Mouse (Mus musculus) left cerebral cortex, postnatal 14 days (tissue): ENCODE data around the gene Abcb5. TPM values are rescaled to one million over a fixed set of nuclear protein-coding genes. Genes with fewer than 3 reads are reported as not detected.

Experiments
- DNase-seq, 2 experiments: peaks; one replicate each; pipeline ENCODE4 v3.0.0; 2021 to 2022; ENCODE audit warnings: low spot score in 2 of 2, mixed read lengths in 1 of 2
- intact Hi-C: fragments of 180-260 bp; cut with DNase I; formaldehyde crosslinking; loops from one replicate; pipeline ENCODE4 v1.15.1; 2025
- total RNA-seq, 2 experiments: library from RNA; stranded (reverse); gene quantifications; 2 replicates each; pipeline ENCODE4 v1.2.3; 2021

The Abcb5 gene
- total RNA-seq, 2 experiments from 2014 or later = not detected

DNA sequence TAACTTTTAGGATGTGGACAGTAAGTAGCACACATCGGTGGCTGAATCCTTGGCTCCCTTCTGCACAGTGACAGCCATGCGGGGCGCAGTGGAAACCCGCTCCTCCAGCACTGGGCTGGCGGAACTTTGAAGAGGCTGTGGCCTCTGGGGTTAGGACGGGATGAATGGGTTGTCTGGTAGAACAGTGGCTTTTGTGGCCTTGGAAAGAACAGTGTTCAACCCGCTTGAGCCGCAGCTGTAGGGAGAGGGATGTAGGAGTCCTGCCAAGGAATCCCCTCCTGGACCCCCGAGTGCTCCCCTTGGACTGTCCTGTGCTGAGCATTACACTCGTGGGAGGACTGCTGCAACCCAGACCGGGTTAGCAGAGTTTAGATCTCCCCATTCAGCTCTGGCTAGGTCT, 116.2 kb downstream of the Abcb5 start:
- no peak for DNase-seq
- intact Hi-C loops = loop anchor here (5.0 to 10.0 kb wide), 4 partner anchors 193 to 1035 kb away; partner anchors contain the start of gene Sp4

GRCm38 (mm10) chr12:118849203-118849861, 116.9 kb downstream of the Abcb5 start:
- DNase-seq = no peak
- intact Hi-C loops = loop anchor here (10.0 kb wide), 2 partner anchors 545 to 1035 kb away; partner anchors contain the start of gene Sp4

DNA sequence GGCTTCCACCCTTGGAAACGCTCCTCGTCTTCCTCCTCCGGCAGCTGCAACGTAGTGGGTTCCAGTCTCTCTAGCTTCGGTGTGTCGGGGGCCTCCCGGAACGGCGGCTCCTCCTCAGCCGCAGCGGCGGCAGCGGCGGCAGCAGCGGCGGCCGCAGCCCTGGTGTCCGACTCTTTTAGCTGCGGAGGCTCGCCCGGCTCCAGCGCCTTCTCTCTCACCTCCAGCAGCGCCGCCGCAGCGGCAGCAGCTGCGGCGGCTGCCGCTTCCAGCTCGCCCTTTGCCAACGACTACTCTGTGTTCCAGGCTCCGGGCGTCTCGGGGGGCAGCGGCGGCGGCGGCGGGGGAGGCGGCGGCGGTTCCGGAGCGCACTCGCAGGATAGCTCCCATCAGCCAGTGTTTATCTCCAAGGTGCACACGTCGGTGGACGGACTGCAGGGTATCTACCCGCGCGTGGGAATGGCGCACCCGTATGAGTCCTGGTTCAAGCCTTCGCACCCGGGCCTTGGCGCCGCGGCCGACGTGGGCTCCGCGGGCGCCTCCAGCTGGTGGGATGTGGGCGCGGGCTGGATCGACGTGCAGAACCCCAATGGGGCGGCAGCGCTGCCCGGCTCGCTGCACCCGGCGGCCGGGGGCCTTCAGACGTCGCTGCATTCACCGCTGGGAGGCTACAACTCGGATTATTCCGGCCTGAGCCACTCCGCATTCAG, 117.6 kb downstream of the Abcb5 start:
- intact Hi-C loops = loop anchor here (10.0 kb wide), 2 partner anchors 544 to 1034 kb away; partner anchors contain the start of gene Sp4
- DNase-seq = no peak

GRCm38 (mm10) chr12:118847861-118848495, 118.2 kb downstream of the Abcb5 start:
- no peak for DNase-seq
- intact Hi-C loops = loop anchor here (10.0 kb wide), 2 partner anchors 543 to 1033 kb away; partner anchors contain the start of gene Sp4

DNA sequence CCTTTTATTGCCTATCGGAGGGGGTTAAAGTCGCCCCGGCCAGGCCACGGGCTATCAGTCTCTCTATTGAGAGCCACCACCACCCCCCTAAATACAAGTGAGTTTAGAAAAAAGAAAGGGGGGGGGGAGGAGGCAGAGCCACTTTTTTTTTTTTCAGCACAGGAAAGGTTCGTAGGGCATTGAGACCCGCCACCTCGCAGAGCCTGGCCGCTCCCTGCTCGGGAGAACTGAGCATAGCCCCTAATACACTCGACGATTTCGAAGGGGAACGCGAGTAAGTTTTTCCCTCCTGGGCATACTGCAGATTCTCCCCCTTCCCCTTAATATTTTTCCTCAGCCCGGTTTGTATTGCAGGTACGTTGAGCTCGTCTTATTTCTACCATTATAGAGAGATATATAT, 118.8 kb downstream of the Abcb5 start:
- intact Hi-C loops = loop anchor here (10.0 kb wide), 2 partner anchors 543 to 1033 kb away; partner anchors contain the start of gene Sp4
- DNase-seq = no peak

DNA sequence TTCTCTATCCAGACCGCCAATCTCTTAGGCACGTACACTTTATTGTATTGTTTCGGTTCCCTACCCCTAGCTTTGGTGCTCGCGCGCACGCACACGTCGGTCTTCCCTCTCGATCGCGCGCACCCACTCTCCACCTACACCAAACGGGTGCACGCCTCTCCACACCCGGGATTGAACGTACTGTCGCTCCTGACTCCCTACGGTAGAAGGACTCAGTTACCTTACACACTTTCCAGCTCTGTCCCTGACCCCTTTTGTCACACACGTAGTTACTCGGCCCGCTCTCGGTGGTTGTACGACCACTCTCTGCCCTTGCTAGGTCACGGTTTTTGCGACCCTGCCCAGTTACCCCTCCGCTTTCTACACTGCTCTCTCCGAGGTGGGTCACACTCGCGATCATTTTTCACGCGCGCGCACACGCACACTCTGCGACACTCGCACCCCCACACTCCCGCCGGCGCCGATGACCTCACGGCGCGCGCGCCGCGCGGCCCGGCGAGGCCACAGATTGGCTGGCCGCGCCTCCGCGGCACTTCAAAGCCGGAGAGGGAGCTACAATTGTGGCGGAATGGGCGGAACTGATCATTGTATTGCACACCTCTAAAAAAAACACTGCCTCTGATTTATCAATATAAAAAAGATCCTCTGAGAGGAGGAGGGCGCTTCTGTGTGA, 119.4 kb downstream of the Abcb5 start:
- intact Hi-C loops = loop anchor here (10.0 kb wide), 2 partner anchors 542 to 1032 kb away; partner anchors contain the start of gene Sp4
- DNase-seq = peak in 1 of 2 experiments; percentile 30

DNA sequence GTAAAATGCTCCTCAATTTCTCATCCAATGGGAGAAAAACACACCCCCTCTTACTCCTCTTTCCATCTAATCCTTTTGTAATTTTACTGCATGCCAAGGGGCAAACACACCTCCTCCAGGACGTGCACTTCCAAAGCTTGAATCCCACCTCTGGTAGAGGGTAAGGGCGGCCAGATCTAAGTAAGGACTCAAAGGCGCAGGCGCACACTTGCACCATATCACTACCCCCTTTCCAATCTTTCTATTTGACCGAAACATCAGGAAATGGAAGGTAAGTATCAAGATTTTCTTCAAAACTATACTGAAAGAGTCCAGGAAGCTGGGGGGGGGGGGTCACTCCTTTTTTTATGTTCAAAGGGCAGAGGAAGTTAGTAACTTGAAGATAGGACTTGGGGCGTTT, 120.0 kb downstream of the Abcb5 start, which contains the start of gene Sp8:
Gene Sp8, plus strand, starts transcription at position 109 of the 400 bp plus-strand sequence.
- DNase-seq = no peak
- intact Hi-C loops = loop anchor here (10.0 kb wide), 2 partner anchors 541 to 1031 kb away; partner anchors contain the start of gene Sp4

GRCm38 (mm10) chr12:118845351-118845750, 120.9 kb downstream of the Abcb5 start:
- intact Hi-C loops = loop anchor here (10.0 kb wide), 2 partner anchors 541 to 1031 kb away; partner anchors contain the start of gene Sp4
- no peak for DNase-seq

- no peak for DNase-seq
- intact Hi-C loops = loop anchor here (10.0 kb wide), 2 partner anchors 540 to 1030 kb away; partner anchors contain the start of gene Sp4
These were observed 121.4 kb downstream of the Abcb5 start for GRCm38 (mm10) chr12:118844841-118845240.

- no peak for DNase-seq
- intact Hi-C loops = loop anchor here (10.0 kb wide), 2 partner anchors 539 to 1029 kb away; partner anchors contain the start of gene Sp4
These were observed 122.1 kb downstream of the Abcb5 start for GRCm38 (mm10) chr12:118844111-118844510.

GRCm38 (mm10) chr12:118842671-118843411, 123.4 kb downstream of the Abcb5 start:
- no peak for DNase-seq
- intact Hi-C loops = loop anchor here (10.0 kb wide), 2 partner anchors 538 to 1028 kb away; partner anchors contain the start of gene Sp4

DNA sequence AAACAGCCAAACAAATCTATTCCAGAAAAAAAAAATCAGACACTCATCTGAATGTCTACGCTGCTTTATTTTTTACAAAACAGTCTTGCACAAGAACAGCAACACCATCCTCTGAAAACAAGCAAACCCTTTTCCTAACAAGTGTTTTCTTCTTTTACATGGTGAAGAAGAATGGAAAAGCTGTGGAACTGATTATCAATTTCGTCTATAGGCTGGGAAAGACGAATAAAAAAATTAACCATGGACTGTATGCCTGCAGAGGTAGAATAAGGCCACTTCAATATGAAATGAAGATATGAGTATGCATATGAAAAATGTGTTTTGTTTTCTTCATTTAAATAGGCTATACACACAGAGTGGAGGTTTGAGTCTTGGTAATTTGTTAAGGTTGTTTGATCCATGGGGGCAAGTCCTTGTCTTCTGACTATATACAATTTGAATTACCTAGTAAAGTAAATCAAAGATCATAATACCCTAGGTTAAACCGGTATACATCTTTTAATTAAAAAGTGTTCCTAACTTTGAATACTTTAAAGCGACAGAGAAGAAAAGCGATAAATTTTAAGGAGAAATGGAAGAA, 124.2 kb downstream of the Abcb5 start:
- intact Hi-C loops = loop anchor here (10.0 kb wide), 2 partner anchors 537 to 1027 kb away; partner anchors contain the start of gene Sp4
- no peak for DNase-seq

- intact Hi-C loops = loop anchor here (10.0 kb wide), 2 partner anchors 537 to 1027 kb away; partner anchors contain the start of gene Sp4
- DNase-seq = no peak
These were observed 124.8 kb downstream of the Abcb5 start for GRCm38 (mm10) chr12:118841381-118841922.

DNA sequence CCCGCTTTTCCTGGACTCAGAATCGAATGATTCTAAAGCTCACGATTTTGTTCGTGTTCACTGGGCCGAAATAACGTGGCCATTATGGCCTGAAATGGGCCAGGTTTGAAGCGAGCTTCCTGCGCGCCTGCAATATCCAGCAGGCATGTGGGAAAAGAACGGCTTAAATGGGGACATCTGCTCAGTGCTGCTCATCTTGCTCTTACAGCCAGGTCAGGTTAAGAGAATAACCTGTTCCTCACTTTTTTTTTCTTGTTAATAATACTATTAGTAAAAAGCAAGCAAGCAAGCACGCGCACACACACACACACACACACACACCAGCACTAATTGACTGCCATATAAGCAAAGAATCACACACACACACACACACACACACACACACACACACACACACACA, 125.4 kb downstream of the Abcb5 start:
- no peak for DNase-seq
- intact Hi-C loops = loop anchor here (10.0 kb wide), 2 partner anchors 536 to 1026 kb away; partner anchors contain the start of gene Sp4

DNA sequence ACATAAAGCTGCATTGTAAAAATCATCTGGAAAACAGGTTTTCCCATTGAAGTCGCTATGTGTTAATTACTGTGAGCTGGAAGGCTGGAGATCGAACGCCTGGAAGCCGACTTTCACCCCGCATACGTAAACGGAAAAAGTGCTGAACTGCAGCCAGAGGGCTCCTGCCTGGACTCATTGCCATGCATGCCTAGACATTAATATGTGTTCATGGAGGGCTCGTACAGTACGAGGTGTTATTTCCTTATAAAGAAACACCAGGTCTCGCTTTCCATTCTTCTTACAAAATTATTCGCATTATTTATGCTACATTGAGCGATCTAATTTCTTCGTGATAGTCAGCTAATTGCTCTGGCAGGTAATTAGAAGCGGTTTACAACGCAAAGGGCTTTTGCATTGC, 125.9 kb downstream of the Abcb5 start:
- intact Hi-C loops = loop anchor here (10.0 kb wide), 2 partner anchors 536 to 1026 kb away; partner anchors contain the start of gene Sp4

DNA sequence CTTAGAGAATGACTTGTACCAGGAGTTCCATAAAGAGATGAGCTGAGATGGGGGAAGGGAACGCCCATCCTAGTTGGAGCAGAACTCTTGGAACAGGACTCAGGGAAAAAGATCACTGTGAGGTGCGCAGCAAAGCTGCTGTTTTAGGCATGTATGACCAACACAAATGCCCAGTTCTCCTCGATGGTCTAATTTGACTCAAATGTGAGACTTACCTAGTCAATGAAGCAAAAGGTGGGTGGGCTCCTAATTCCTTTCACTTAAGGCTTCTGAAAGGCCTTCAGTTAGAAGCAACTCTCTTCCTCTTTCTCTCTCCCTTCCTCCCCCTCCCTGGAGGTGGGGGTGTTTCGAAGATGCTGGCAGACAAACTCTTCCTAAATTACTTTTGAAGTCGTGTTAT, 126.8 kb downstream of the Abcb5 start:
- intact Hi-C loops = no loop called here
- no peak for DNase-seq

More for the DNA sequence above, 125.9 kb downstream of the Abcb5 start:
- no peak for DNase-seq

DNA sequence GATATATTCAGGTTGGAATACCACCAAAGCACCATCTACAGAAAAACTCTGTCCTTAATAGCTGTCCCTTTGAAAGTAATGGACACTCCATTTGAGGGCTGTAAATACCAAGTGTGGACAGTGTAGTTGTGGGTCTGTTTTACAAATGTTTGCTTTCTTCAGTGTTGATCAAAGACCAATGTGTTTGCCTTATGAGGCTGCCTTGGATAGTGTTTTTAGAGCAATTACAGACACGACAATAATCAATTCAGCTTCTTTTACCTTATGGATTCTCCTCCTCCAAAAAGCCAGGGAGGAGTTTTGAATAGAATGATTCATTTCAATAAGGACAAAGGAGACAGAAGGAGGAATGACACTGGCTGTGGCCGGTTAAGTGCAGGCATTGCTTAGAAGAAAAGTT, 128.0 kb downstream of the Abcb5 start:
- DNase-seq = no peak
- intact Hi-C loops = no loop called here
